23 mouse cellular contexts compared by ENCODE assay signal in the genomic region with DNA sequence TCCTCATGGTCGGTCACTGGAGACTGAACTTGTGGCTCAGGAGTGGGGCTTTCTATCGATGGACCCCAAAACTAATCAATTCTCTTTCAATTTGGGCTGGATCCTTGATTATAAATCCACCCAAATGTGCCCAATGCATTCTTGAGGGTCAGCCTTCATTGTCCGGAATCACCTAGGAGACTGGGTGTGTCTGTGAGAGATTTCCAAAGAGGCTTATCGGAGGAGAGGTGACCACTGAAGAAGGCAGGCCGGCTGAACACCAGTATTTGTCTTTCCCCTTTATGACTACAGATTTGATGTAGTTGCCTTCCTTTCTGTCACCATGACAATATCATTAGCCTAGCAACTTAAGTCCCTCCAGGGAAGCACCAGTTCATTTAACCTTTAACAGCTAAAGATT.
DNase-seq lines count a peak whose midpoint lies in the region; ATAC-seq lines count a peak whose summit lies in the region.
"Had no signal": no experiment of that assay in that cellular context is flagged by ENCODE, and none has a peak within 500 bp of the region (broad histone marks: within the 10 kb centered on the region; RNA-seq: fewer than 3 reads in every experiment).

No protein-coding gene starts in this region.

- H3K27ac ChIP-seq in heart, embryonic 12.5 days (ENCODE audit: poor library complexity, severe bottlenecking): no peak overlapping the region
- H3K27ac ChIP-seq in midbrain, embryonic 10.5 days (replicated peaks): peak overlapping the region; percentile 75; the same call in 1 of the 2 replicates
- H3K27ac ChIP-seq in midbrain, embryonic 13.5 days: no peak overlapping the region
- no peak overlapping the region for H3K27ac ChIP-seq in neural tube, embryonic 15.5 days (replicated peaks)
- H3K27ac ChIP-seq: embryonic facial prominence, embryonic 10.5 days; embryonic facial prominence, embryonic 13.5 days; forebrain, embryonic 15.5 days; heart, adult 2 months; heart, embryonic 10.5 days; hindbrain, embryonic 15.5 days; intestine, embryonic 15.5 days had no signal

- no peak overlapping the region for H3K9ac ChIP-seq in heart, embryonic 12.5 days
- no peak overlapping the region for H3K9ac ChIP-seq in midbrain, embryonic 13.5 days (replicated peaks)
- no peak overlapping the region for H3K9ac ChIP-seq in neural tube, embryonic 15.5 days (replicated peaks)
- H3K9ac ChIP-seq: embryonic facial prominence, embryonic 13.5 days; forebrain, embryonic 12.5 days; forebrain, embryonic 15.5 days; hindbrain, embryonic 15.5 days; intestine, embryonic 15.5 days had no signal

- H3K9me3 ChIP-seq in heart, embryonic 12.5 days (replicated peaks): no peaks in the 10 kb centered on the region
- no peaks in the 10 kb centered on the region for H3K9me3 ChIP-seq in midbrain, embryonic 10.5 days (replicated peaks)
- no peaks in the 10 kb centered on the region for H3K9me3 ChIP-seq in midbrain, embryonic 13.5 days
- no peaks in the 10 kb centered on the region for H3K9me3 ChIP-seq in neural tube, embryonic 15.5 days (replicated peaks)
- H3K9me3 ChIP-seq: embryonic facial prominence, embryonic 10.5 days; embryonic facial prominence, embryonic 13.5 days; forebrain, embryonic 12.5 days; forebrain, embryonic 15.5 days; heart, embryonic 10.5 days; hindbrain, embryonic 15.5 days; intestine, embryonic 15.5 days had no signal

- no peaks in the 10 kb centered on the region for H3K36me3 ChIP-seq in heart, embryonic 12.5 days
- peaks cover 11% of the 10 kb centered on the region for H3K36me3 ChIP-seq in midbrain, embryonic 10.5 days
- no peaks in the 10 kb centered on the region for H3K36me3 ChIP-seq in midbrain, embryonic 13.5 days
- H3K36me3 ChIP-seq in neural tube, embryonic 15.5 days: no peaks in the 10 kb centered on the region
- H3K36me3 ChIP-seq: forebrain, embryonic 15.5 days; heart, embryonic 10.5 days; hindbrain, embryonic 15.5 days; intestine, embryonic 15.5 days had no signal

- no peaks in the 10 kb centered on the region for H3K27me3 ChIP-seq in heart, embryonic 12.5 days (replicated peaks)
- H3K27me3 ChIP-seq in midbrain, embryonic 10.5 days (ENCODE audit: low read depth, poor library complexity, severe bottlenecking): no peaks in the 10 kb centered on the region
- H3K27me3 ChIP-seq in midbrain, embryonic 13.5 days: no peaks in the 10 kb centered on the region
- no peaks in the 10 kb centered on the region for H3K27me3 ChIP-seq in neural tube, embryonic 15.5 days (replicated peaks)
- H3K27me3 ChIP-seq: embryonic facial prominence, embryonic 13.5 days; forebrain, embryonic 12.5 days; forebrain, embryonic 15.5 days; hindbrain, embryonic 15.5 days; intestine, embryonic 15.5 days had no signal

- no peak overlapping the region for H3K4me3 ChIP-seq in heart, embryonic 12.5 days
- peak overlapping the region; percentile 14; the same call in 1 of the 2 replicates for H3K4me3 ChIP-seq in midbrain, embryonic 10.5 days
- no peak overlapping the region for H3K4me3 ChIP-seq in midbrain, embryonic 13.5 days (replicated peaks)
- H3K4me3 ChIP-seq in neural tube, embryonic 15.5 days (replicated peaks): no peak overlapping the region
- H3K4me3 ChIP-seq: embryonic facial prominence, embryonic 10.5 days; embryonic facial prominence, embryonic 13.5 days; erythroblast, embryonic 14.5 days; forebrain, embryonic 12.5 days; forebrain, embryonic 15.5 days; heart, adult 2 months; heart, embryonic 10.5 days; hindbrain, embryonic 15.5 days; intestine, embryonic 15.5 days had no signal

- peak; percentile 54 for DNase-seq in heart, adult 11 months
- DNase-seq in midbrain, embryonic 10.5 days (ENCODE audit: low spot score): peak; percentile 53
- peak; percentile 13 for DNase-seq in neural tube, embryonic 10.5 days (ENCODE audit: extremely low spot score, low spot score)
- DNase-seq: adrenal gland, adult 2 months; adrenal gland, postnatal 14 days; cerebellum, adult 11 months; cerebellum, adult 2 months; cerebellum, adult 9-11 months; cerebellum, postnatal 25 days; gastrocnemius, postnatal 25 days; heart, adult 2 months had no signal

- no peak for ATAC-seq in heart, embryonic 12.5 days (ENCODE audit: insufficient number of reproducible peaks, low FRiP score)
- ATAC-seq in midbrain, embryonic 13.5 days: no peak
- ATAC-seq in neural tube, embryonic 15.5 days (ENCODE audit: low FRiP score): no peak
- ATAC-seq: CD4-positive, CD25-positive, alpha-beta regulatory T cell, adult 4 months; forebrain, embryonic 15.5 days; intestine, embryonic 15.5 days had no signal

- 88% methylated on average over 5 of the region's 5 CpGs for WGBS in heart, embryonic 12.5 days
- 33% methylated on average over 5 of the region's 5 CpGs for WGBS in midbrain, embryonic 10.5 days
- 18% methylated on average over 5 of the region's 5 CpGs for WGBS in midbrain, embryonic 13.5 days
- 35% methylated on average over 5 of the region's 5 CpGs for WGBS in neural tube, embryonic 15.5 days

- H3K4me1 ChIP-seq in heart, embryonic 12.5 days (replicated peaks): peaks cover 35% of the 10 kb centered on the region
- peaks cover 62% of the 10 kb centered on the region for H3K4me1 ChIP-seq in midbrain, embryonic 10.5 days
- H3K4me1 ChIP-seq in midbrain, embryonic 13.5 days (replicated peaks): peaks cover 69% of the 10 kb centered on the region
- H3K4me1 ChIP-seq in neural tube, embryonic 15.5 days: peaks cover 42% of the 10 kb centered on the region

- H3K4me2 ChIP-seq in heart, embryonic 12.5 days: no peak overlapping the region
- H3K4me2 ChIP-seq in midbrain, embryonic 13.5 days (replicated peaks): no peak overlapping the region
- H3K4me2 ChIP-seq in neural tube, embryonic 15.5 days: no peak overlapping the region
- H3K4me2 ChIP-seq: embryonic facial prominence, embryonic 13.5 days; forebrain, embryonic 12.5 days; forebrain, embryonic 15.5 days; hindbrain, embryonic 15.5 days; intestine, embryonic 15.5 days had no signal
